Mouse (Mus musculus) layer of hippocampus, postnatal 14 days (tissue): Measurements from ENCODE around the gene Zc3hc1. TPM values are rescaled to one million over a fixed set of nuclear protein-coding genes. Genes with fewer than 3 reads are reported as not detected.
"Not testable (repeated sequence)": the region's sequence is repeated elsewhere in the genome, so short reads cannot be mapped to it uniquely, and the experiment has no call there.

ENCODE experiments used
- DNase-seq, 2 experiments: peaks; one replicate each; pipeline ENCODE4 v3.0.0; 2021 to 2022; ENCODE audit warnings: low spot score in 2 of 2, mixed read lengths in 1 of 2
- long read RNA-seq, 2 experiments: library from polyadenylated mRNA; stranded (forward); transcript quantifications; one replicate each; pipeline ENCODE4 v2.0.0; 2021
- total RNA-seq, 2 experiments: library from RNA; stranded (reverse); gene quantifications; 2 replicates each; pipeline ENCODE4 v1.2.3; 2021

Gene Zc3hc1
- total RNA-seq = 10 to 100 TPM; 26.5 to 27.6 TPM
- long read RNA-seq, experiment 1, transcript Zc3hc1-201 (10 exons, 1,824 nt) = major isoform, 46 of 52 reads
- long read RNA-seq, experiment 1, partial matches to known transcripts = 1 of 52 reads
- long read RNA-seq, experiment 1, other reads (novel, unspliced or antisense) = 5 of 52 reads
- long read RNA-seq, experiment 2, transcript Zc3hc1-201 (10 exons, 1,824 nt) = major isoform, 41 of 49 reads
- long read RNA-seq, experiment 2, partial matches to known transcripts = 0 of 49 reads
- long read RNA-seq, experiment 2, other reads (novel, unspliced or antisense) = 6 of 49 reads

DNA sequence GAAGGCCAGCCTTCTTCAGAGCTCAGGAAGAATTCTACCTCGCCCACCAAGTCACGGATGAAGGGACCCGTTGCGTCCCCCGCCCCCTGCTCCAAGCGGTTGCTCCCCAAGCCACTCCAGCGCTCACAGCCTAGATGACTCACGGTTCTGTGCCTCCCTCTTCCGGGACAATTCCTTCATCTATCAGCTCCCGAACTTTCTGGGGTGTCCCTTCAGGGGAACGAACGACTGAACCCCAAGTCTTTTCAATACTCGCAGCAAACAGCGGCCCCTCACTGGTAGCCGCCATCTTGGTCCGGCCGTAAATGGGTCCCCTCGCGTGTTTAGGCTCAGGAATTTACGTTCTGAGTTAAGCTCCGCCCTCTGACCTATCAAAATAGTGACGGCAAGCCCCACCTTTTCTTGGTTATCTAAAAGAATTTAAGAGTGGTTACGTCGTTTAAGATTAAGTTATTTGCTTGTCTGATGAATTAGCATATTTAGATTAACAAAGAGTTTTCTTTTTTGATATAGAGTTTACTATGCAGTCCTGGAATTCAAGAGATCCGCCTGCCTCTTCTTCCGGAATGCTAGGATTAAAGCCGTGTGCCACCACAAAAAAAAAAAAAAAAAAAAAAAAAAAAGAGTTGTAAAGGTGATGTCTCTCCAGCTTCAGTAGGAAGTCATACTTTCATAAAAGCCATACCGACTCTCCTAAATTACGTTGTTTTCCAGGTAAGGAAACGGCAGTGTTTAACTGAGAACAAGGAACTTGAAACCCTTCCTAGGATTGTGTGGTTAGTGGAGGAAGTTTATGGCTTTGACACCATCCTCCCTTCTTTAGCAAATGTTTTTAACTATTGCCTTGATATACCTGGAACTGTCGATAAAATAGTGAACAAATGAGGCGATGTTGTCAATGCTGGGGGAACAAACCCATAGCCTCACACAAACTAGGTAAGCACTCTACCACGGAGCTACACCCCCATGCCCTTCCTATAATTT, at the start of gene Zc3hc1:
Gene Zc3hc1, minus strand, starts transcription at position 315 of the 984 bp plus-strand sequence.
- DNase-seq = peak; percentile 65 to 77

DNA sequence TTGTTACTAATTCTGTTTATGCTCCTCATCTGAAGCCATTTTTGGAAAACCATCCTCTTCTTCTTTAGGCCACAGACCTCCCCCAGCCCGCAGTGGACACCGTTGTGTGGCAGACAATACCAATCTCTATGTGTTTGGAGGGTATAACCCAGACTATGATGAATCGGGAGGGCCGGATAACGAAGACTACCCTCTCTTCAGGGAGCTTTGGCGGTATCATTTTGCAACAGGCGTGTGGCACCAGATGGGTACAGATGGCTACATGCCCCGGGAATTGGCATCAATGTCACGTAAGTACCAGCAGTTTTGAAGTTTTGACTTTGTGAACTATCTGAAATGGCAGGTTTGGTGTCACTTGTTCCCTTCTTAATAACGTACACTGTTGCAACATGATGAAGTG, 48.7 kb upstream of the Zc3hc1 start:
- DNase-seq = peak in 1 of 2 experiments; percentile 55

DNA sequence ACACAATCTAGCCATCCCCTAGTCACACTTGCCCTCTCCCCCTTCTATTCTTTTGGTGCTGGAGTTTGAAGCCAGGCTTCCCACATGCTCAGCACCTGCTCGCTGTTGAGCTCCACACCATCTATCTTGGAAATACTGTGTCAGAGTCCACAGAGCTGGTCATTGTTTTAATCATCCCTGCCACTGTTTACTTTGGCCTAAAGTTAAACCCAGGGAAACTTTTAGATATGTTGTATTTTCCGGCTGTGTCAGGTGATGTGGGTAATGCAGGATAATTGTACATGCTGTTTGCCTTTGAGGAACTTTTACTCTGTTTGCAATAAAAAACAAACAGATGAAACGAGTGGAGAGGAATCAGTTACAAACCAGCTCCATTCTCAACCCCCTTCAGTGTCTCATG, 46.2 kb upstream of the Zc3hc1 start:
- no peak for DNase-seq

DNA sequence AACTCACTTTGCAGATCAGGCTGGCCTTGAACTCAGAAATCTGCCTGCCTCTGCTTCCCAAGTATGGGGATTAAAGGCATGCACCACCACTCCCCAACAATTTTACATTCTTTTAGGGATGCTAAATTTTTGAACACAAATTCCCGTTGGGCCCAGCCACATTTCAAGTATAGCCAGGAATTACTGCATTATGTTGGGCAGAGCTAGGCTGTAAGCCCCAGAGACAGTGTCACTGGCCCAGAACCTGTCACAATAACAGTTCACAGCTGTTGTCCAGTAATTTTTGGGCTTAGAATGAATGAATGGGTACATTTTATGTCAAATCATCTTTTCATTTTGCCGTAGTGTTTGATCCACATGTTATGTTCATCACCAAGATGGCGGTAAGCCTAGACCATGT, 45.6 kb upstream of the Zc3hc1 start:
- DNase-seq = no peak

DNA sequence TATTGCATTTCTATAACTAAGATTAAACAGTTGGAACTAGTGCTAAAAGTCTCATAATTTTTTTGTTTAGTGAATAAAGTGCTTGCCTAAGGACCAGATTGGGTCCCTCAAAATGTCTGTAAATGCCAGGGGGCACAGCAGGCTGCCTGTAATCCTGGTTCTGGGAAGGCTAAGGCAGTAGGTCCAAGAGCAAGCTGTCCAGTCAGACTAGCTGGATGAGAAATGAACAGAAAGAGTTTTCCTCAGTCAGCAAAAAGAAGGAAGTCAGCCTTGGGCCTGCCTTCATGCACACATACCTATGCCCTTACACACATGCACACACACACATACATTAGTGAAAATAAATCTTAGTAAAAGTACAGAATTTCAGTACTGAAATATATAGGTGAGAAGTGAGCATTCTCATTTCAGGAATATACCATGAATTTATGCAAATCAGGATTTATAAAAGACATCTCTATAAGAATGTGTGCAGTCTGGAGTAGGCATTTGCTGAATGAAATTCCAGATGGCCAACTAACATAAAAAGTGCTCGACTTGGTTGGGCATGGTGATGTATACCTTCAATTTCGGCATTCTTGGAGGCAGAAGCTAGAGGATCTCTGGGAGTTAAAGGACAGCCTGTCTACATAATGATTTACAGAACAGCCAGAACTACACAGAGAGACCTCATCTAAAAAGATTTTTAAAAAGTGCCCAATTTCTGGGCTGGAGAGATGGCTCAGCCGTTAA, 41.8 kb upstream of the Zc3hc1 start:
- DNase-seq = no peak

DNA sequence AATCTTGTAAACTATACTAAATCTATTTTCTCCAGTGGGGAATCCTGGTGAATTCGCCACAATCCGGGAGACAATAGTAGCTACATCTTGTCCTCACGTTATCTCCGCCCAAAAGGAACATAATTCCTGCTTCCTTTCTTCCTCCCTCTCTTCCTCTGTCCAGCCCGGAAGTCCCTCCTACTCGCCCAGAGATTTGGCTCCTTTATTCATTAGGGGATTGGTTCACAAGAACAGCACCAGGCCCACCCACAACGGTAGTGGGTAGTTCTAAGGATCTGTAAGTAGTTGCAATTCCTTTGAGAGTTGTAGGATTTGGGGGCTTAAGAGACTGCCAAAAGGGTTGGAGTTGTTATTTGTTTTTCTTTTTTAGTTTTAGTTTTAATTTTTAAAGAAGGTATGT, 26.0 kb upstream of the Zc3hc1 start:
- DNase-seq = no peak

DNA sequence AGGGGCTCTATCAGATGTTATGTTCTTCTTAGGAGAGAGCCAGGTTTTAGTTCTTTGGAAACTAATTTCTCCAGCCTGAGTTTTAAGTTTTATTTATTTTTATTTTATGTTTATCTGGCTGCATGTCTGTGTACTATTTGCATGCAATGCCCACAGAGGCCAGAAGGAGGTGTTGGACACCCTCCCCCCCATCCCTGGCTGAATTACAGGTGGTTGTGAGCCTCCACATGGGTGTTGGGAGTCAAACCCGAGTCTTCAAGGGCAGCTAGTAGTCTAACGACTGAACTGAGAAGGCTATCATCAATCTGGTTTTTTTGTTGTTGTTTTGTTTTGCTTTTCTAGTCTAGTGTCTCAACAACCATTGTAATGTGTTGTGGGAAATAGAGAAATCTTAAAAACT, 25.3 kb upstream of the Zc3hc1 start:
- DNase-seq = no peak

DNA sequence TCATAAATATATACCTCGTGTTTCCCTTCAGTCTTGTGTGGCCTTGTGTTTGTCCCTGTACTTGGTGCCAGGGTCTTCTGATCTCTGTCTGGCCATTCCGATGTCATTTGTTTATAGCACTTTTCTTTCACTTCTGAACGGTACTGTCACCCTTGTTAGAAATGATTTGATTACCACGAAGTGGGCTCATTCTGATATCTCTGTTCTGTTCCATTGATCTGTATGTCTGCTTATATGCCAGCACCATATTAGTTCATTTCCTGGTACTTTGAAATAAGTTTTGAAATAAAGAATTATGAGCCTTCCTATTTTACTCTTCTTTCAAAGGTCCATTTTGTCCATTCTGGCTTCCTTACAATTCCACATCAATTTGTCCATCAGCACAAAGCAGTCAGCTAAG, 20.5 kb upstream of the Zc3hc1 start:
- DNase-seq = no peak

DNA sequence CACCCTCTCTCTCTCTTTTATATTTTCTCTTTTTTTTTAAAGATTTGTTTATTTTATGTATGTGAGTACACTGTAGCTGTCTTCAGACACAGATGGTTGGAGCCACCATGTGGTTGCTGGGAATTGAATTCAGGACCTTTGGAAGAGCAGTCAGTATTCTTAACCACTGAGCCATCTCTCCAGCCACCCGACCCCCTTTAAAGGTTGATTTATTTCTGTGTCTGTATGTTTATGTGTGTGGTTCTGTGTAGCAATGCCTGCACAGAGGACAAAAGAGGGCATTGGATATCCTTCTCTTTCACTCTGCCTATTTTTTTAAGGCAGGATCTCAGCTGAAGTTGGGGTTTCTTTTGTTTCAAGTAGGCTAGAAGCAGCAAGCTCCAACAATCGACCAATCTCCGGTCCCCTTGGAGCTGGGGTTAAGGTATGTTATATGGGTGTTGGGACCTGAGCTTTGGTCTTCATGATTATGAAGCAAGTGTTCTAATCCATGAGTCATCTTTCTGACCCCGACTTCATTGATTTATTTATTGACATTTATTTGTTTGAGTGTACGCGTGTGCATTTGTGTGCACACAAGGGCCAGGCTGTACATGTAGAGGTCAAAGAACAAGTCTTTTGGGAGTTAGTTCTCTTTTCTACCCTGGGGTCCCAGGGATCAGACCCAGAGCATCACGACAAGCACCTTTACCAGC, 18.7 kb upstream of the Zc3hc1 start:
- no peak for DNase-seq

DNA sequence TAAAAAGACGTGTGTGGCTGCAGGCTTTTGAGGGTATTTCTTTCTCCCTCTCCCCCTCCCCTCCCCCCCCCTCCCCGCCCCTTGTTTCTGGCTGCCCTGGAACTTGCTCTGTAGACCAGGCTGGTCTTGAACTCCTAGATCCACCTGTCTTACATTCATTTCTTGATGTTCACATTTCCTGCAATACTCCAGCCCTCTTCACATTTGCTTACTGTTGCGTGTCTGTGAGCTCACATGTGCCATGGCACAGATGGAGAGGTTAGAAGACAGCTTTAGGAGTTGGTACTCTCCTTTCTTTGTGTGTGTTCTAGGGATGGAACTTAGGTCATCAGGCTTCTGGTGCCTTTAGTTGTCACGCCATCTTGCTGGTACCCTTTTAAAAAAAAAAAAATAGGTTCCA, 17.4 kb upstream of the Zc3hc1 start:
- no peak for DNase-seq

DNA sequence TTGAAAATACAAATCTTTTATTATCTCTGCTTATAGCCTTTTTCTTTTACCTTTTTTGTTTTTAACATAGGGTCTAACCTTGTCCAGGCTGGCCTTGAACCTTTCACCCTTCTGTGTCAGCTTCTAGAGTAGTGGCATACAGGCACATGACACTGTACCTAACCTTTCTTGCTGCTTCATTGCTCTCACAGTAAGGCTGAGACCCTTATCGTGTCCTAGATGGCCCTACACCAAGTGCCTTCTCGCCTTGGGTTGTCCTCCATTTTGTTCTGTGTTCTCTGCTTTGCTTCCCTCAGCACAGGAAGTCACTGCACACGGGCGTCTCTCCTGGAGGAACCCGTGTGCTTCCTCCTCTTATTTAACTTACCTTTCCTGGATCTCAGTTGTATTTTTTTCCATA, 13.8 kb upstream of the Zc3hc1 start:
- no peak for DNase-seq

DNA sequence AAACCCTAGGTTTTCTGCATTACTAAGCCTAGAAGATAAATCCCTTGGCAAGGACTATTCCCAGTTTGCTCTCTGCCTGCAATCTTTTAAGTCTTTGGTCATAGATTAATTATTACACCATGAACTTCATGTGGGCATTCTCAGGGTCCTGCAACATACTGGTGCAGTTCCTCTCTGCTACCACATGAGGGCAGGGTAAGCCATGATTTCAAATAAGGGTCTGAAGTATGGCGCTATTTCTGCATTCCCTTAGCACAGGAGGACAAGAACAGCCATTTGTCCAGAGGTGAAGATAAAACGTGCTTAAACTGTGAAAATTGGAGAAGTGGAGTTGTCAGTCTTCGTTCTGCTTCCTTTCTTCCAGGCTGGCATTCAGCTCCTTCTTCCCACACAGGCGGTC, 12.6 kb upstream of the Zc3hc1 start:
- DNase-seq = peak; percentile 71 to 88

DNA sequence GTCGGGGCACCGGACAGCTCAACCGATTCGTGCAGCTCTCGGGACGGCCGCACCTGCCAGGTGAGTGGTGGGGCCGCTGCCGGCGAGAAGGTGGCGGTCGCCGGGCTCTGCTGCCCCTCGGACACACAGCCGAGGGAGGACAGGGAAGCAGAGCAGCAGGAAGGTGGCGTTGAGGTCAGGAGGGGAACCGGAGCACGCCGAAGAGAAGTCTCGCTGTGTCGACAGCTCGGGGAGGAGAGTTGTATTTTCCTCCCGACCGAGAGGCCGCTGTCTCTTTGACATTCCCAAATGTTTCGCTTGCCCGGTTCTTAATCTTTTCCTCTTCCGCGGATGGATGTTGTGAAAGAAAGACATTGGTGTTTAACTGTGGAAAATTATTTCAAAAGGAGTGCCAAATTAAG, 11.3 kb upstream of the Zc3hc1 start:
- DNase-seq = no peak

DNA sequence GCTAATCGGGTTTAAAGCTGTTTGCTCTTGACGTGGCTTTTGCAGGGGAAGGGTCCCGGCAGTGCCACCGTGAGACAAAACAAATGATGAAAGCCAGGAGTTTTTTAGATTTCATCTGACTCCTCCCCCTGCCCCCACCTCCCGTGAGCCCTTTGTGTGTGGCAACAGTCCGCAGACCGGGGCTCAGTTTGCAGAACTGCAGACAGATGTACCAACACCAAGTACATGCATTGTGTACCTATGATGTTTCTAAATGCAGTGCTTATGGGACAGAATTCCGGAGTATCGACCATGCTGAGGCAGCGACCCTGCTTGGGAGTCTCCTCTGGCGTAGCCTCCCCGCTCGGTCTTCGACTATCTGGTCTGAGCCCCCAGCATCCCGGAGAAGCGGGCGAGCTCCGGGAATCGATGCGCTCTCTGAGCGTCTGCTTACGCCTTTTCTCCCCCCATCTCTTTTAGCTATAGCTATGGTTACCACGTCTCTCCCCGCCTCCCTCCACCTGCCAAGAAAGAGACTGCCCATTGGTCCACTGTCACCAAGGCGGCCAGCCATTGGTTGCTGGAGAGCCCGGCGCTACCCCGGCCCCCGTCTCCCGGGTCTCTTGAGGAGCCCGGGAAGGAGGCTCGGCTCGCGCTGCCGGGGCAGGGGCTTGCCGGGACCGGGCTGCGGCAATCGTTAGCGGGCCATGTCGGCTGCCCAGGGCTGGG, 10.6 kb upstream of the Zc3hc1 start, which contains the start of gene Klhdc10:
Gene Klhdc10, plus strand, starts transcription at position 561 of the 708 bp plus-strand sequence.
- DNase-seq = peak; percentile 100

DNA sequence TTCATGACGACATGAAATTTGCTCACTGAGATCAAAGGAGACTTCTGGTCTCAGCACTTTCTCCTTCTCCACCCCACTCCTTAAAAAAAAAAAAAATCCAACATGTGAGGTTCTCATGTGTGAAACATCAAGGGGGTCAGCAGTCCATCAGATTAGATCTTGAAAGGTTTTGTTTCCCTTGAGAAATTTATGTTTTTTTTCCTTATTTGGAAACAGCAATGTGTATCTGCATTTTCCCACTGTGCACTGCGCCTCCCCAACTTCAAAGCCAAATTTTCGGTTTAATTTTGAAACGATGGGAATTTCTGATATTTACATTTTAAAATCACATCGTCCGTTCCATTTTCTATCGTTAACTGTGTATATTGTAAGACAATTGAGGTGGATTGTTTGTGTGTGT, 9.9 kb upstream of the Zc3hc1 start:
- DNase-seq = peak in 1 of 2 experiments; percentile 37

DNA sequence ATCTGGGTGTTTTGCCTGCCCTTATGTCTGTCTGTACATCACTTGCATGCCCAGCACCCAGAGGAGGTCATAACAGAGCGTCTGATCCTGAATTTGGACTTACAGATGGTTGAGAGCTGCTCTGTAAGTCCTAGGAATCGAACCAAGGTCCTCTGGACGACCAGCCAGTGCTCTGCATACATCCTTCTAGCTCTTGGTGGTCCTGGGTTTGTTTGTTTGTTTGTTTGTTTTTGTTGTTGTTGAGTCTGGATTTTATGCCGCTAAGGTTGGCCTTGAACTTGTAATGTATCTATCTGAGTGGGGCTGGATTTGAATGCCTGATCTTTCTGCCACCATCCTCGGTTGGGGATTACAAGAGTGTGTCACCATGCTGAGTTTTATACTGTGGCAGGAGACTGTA, 9.3 kb upstream of the Zc3hc1 start:
- no peak for DNase-seq

DNA sequence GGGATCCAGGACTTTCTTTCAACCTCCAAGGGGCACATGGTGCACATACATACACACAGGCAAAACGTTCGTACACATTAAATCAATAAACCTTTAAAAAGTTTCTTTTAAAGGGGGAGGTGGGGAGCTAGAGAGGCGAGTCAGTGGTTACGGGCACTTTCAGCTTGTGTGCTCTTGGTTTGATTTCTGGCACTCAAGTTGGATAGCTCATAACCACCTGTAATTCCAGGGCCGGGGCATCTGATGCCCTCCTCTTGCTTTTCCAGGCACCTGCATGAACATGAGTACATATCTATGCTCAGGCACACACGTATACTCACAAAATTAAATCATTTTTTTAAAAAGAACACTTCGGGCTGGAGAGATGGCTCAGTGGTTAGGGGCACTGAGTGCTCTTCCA, 1.2 kb upstream of the Zc3hc1 start:
- no peak for DNase-seq

DNA sequence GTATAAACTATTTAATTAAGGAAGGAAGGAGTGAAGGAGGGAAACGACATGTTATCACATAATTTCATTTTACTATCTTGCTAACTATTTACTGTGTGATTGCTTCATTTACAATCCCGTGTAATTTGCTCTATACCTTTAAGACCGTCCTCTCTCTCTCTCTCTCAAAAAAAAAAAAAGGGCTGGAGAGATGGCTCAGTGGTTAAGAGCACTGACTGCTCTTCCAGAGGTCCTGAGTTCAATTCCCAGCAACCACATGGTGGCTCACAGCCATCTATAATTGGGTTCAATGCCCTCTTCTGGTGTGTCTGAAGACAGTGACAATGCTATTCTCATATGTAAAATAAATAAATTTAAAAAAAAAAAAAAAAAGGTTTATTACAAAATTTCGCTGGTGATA, 557 bp downstream of the Zc3hc1 start:
- DNase-seq = not testable (repeated sequence)

DNA sequence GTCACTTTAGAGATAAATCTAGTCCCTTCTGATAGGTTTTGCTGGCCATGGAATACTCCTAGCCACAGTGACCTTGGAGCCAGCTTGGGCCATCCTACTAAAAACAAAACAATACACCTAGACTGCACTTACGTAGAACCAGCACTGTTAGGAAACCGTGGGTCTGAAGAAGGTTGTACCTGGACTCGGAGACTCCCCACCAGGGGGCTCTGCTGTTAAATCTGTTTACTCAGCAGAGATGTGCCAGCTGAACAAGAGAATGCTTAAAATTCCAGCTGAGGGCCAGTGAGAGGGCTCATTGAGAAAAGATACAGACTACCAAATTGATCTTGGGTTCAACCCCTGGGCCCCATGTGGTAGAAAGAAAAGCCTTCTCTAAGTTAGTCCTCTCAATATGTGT, 9.7 kb downstream of the Zc3hc1 start:
- DNase-seq = no peak

DNA sequence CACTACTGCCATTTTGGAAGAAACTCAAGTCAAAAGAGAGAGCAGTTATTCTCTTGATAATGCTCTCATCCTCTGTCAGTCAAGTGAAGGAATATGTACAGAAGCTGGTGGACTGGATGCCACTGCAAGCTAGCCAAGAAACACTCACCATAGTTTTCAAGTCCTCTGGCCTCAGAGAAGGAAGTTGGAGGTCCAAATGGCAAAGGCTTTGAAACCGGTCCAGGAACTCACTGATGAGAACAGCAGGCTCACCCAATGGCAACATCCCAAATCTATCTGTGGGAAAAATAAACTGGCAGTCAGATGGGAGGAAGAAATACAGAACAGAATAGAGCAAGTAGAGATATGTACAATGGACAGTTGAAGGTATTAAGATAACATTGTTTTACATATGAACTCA, 15.0 kb downstream of the Zc3hc1 start:
- DNase-seq = peak; percentile 22 to 74
